Mouse (Mus musculus) lung, postnatal 10 days (tissue): ENCODE measurements around the gene Cers1.

Experiments
- DNase-seq: peaks from one replicate; pipeline ENCODE4 v3.0.0; 2021

The Cers1 gene

GRCm38 (mm10) chr8:70316511-70317504 is 1.2 kb downstream of the Cers1 start:
- DNase-seq = peak; percentile 82

- no peak for DNase-seq
Measured at GRCm38 (mm10) chr8:70317872-70318271, 2.3 kb downstream of the Cers1 start.

GRCm38 (mm10) chr8:70323716-70324115 is 8.1 kb downstream of the Cers1 start:
- no peak for DNase-seq

GRCm38 (mm10) chr8:70327512-70327911 is 11.9 kb downstream of the Cers1 start:
- no peak for DNase-seq

- DNase-seq = peak; percentile 46
Measured at GRCm38 (mm10) chr8:70329124-70329834, 13.7 kb downstream of the Cers1 start, which contains the start of gene Gdf1. Gene Gdf1 (plus strand): TSS chr8:70329817.

DNA sequence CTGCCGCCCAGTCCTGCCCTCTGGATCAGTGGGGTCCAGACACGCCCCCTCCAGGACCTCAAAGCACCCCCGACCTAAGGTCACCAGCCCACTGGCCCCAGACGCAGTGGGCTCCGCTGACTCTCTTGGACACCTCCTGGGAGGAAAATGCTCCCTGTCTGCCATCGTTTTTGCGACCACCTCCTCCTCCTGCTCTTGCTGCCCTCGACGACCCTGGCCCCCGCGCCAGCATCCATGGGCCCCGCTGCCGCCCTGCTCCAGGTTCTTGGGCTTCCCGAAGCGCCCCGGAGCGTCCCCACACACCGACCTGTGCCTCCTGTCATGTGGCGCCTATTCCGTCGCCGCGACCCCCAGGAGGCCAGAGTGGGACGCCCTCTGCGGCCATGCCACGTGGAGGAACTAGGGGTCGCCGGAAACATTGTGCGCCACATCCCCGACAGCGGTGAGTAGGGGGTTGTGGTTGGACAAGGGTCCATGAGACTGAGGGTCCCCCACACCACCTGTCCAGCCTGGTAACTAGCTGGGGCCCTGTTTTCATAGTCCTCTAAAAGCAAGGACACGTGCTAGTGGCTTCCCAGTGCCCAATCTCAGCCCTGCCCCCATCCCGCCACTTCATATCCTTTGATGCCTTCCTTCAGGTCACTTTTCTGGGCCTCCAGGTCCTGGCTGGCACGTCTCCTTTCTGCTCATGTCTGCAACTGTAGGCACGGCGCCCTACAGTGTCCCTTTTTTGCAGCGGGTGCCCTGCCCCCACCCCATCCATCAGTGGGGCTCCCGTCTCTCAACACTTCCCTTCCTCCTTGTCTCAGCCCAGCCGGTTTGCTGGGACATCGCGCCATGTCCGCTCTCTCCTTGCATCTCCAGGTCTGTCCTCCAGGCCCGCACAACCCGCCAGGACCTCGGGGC is 14.5 kb downstream of the Cers1 start:
- peak; percentile 35 for DNase-seq

DNA sequence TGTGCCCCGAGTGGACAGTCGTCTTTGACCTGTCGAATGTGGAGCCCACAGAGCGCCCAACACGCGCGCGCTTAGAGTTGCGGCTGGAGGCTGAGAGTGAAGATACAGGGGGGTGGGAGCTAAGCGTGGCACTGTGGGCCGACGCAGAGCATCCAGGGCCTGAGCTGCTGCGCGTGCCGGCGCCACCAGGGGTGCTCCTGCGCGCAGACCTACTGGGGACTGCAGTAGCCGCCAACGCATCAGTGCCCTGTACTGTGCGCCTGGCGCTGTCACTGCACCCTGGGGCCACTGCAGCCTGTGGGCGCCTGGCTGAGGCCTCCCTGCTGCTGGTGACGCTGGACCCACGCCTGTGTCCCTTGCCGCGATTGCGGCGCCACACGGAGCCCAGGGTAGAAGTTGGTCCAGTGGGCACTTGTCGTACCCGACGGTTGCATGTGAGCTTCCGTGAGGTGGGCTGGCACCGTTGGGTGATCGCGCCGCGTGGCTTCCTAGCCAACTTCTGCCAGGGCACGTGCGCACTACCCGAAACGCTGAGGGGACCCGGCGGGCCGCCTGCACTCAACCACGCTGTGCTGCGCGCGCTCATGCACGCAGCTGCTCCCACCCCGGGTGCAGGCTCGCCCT is 15.3 kb downstream of the Cers1 start:
- DNase-seq = peak; percentile 70

DNA sequence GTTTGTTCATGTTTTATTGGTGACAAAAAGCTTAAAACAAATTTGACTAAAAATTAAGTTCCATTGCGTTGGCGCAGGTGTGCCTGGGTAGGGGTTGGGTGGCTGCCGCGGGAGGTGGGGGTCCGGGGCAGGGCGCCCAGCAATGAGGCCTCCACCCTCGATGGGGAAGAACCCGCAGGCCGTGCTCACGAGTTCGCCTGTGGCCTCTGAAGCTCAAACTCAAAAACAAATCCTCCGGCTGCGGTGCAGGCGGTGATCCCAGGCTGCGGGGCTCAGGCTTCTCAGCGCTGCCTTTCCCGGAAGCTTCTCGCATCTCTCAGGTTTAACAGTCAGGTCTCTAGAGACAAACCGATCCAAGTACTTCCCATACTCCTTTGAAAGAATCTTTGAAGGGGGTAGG is 16.0 kb downstream of the Cers1 start:
- no peak for DNase-seq

GRCm38 (mm10) chr8:70332070-70332877 is 16.7 kb downstream of the Cers1 start:
- peak; percentile 81 for DNase-seq

GRCm38 (mm10) chr8:70332878-70333202 is 17.3 kb downstream of the Cers1 start:
- no peak for DNase-seq

DNA sequence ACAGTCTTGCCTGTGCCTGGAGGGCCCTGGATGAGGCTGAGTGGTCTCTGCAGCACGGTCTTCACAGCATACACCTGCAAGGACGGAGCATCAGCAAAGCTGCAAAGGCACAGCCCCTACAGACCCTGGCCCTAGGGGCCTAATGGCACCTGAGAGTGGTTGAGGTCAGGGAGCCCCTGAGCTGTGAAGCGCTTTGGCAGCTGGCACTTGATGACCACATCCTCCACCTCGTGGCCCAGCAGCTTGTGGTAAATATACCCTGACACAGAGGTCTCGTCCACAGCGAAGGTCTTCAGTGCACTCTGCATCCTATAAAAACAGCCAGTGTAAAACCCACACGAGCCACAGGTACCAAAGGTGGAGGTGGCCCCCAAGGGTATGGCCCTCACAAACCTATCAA is 23.4 kb downstream of the Cers1 start:
- no peak for DNase-seq

GRCm38 (mm10) chr8:70340659-70341058 is 25.1 kb downstream of the Cers1 start:
- DNase-seq = no peak

DNA sequence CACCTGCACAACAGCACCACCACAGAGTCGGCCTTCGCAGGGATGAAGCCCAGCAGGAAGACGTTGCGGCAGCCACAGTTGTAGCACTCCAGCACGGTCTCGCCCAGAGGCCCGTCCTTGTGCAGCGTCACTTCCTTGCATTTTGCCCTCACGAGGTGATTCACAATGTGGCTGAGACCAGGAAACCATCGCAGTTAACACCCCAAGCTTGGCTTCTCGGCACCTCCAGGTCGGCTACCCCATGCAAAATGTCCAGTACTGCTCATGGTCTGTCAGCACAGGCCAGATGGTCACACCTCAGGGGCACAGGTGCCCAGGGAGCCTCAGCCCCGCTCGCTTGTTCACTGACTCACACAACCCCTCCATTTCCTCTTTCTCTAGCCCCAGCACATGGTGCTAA is 26.4 kb downstream of the Cers1 start:
- no peak for DNase-seq

- no peak for DNase-seq
Measured at GRCm38 (mm10) chr8:70343076-70343475, 27.5 kb downstream of the Cers1 start.

- peak; percentile 60 for DNase-seq
Measured at GRCm38 (mm10) chr8:70343696-70344095, 28.1 kb downstream of the Cers1 start.

DNA sequence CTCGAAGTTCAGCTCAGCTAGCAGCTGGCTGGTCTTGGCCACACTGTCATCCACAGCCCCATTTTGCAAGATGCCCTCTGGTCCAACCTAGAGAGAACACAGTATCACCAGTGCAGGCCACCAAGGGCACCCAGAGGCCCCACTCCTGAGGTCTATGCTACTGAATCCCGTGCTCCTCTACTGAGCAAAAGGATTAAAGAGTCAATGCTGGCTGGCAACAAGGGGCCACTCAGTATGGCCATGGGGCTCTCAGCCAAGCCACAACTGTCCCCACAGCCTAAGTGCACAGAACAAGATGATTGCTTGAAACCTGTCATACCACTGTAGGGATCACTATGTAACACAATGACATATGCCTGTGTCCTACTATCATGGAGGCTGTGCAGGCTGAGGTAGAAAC is 28.7 kb downstream of the Cers1 start:
- no peak for DNase-seq

- DNase-seq = no peak
Measured at GRCm38 (mm10) chr8:70347443-70347842, 31.9 kb downstream of the Cers1 start.

- no peak for DNase-seq
Measured at GRCm38 (mm10) chr8:70347860-70348420, 32.4 kb downstream of the Cers1 start.

GRCm38 (mm10) chr8:70351035-70351999 is 35.7 kb downstream of the Cers1 start:
- DNase-seq = no peak

DNA sequence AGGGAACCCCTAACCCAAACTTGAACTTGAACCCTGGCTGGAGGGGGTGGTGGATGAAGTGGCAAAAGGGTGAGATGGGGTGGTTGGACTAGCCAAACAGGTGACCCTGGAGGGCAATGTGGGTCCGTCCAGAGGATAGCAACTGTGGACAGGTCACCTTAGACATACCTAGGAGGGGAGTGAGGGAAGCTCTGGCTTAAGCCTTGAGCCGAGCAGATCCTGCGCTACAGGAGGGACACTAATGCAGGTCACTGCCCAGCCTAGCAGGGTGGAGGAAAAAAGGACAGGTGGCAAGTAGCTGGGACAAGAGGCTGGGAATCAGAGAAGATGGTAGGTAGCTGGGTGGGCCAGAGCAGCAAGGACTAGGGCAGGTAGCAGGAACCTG is 36.4 kb downstream of the Cers1 start:
- DNase-seq = no peak
